Mouse (Mus musculus) olfactory bulb, adult 2 months (tissue): ENCODE data around the gene Nav2.

Source experiments
- CTCF ChIP-seq: fragments of 200-500 bp; IDR thresholded peaks from 2 replicates; pipeline ENCODE4 v1.5.1; 2012; ENCODE audit warnings: low read depth, mild to moderate bottlenecking, low read length, moderate library complexity; ENCODE audit not compliant: insufficient read depth
- POLR2A ChIP-seq: fragments of 200-500 bp; IDR thresholded peaks from 2 replicates; pipeline ENCODE4 v1.6.1; 2012; ENCODE audit warnings: mild to moderate bottlenecking, low read depth, low read length, moderate library complexity; ENCODE audit not compliant: insufficient read depth

DNA sequence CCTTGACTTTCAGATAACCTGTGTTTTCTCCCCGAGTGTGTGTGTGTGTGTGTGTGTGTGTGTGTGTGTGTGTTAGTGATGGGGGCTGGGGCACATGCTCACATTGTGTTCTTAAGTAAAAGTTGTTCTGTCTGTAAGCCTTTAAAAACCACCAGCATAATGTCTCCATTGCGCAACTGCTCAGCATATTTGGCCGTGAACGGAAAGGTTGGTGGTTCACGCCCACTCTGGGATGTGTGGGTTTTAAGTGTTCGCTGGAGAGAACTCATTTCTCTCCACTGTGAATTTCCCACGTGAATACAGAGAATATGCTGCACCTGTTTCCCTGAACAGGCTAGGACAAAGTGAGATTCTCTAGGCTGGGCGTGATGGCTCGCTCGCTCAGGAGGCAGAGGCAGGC is 542.7 kb downstream of the Nav2 start:
- TF ChIP-seq POLR2A: no peak
- no peak for TF ChIP-seq CTCF
